Comparison of ENCODE assay signal across 8 mouse cellular contexts in the genomic region with DNA sequence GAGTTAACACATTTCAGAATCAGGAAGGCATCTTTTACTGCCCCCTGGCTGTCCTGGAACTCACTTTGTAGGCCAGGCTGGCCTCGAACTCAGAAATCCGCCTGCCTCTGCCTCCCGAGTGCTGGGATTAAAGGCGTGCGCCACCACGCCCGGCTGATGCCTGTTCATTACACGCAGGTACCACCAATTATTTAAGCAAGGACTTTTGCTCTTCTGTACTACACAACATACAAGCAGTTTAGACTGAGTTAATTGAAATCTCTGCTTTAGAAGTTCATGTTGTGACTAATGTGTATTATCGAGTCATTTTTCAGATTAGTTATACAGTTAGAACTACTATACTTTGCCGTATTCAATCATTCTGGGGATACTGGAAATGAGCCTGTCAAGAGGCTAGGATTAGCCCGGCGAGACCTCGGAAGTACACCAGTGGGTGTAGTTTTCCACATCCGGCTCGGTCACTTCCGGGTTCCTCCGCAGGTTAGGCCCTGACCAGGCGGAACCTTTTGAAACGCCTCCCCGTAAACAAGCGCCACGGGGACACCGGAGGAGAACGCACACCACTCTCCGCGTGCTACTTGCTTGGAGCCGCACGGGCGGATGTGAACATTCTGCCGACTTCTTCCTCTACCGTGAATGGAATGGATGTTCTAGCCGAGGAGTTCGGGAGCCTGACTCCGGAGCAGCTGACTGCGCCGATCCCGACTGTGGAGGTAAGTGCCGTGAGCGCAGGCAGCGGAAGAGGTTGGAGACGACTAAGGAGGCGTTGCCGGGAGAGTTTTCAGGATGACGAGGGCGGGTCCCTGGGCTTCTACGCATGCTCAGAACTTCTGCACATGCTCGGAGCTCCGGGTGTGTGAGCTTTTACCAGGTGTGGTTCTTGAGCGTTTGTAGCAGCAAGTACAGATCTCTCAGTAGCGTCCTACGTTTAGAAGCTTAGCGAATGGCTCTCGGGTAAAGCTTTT. TPM values are rescaled to one million over a fixed set of nuclear protein-coding genes. Genes with fewer than 3 reads are reported as not detected.
DNase-seq lines count a peak whose midpoint lies in the region; ATAC-seq and TF ChIP-seq lines count a peak whose summit lies in the region.

A gene (plus strand): TSS at position 467 of the 965 bp plus-strand sequence.

- no peaks in the 10 kb centered on the region for H3K27me3 ChIP-seq in embryonic facial prominence, embryonic 14.5 days (replicated peaks; ENCODE audit: control insufficient read depth, insufficient read depth, low read length)
- H3K27me3 ChIP-seq in heart, adult 2 months (ENCODE audit: control insufficient read depth, insufficient read depth, low read length) = no peaks in the 10 kb centered on the region
- H3K27me3 ChIP-seq in limb, embryonic 13.5 days = no peaks in the 10 kb centered on the region
- H3K27me3 ChIP-seq in midbrain, embryonic 16.5 days (ENCODE audit: control insufficient read depth, insufficient read depth, low read depth, low read length) = no peaks in the 10 kb centered on the region

- DNase-seq in 3T3-L1 (ENCODE audit: low read depth, low spot score) = peak; percentile 96
- DNase-seq in adrenal gland, postnatal 4 days (ENCODE audit: low spot score in 2 of 2) = peak; percentile 76 to 86
- peak; percentile 98 for DNase-seq in embryonic facial prominence, embryonic 14.5 days (ENCODE audit: low spot score)
- DNase-seq in heart, adult 2 months = peak; percentile 93 to 95
- peak; percentile 95 to 96 for DNase-seq in kidney, adult 8-10 months
- DNase-seq in spleen, postnatal 10 days (ENCODE audit: low spot score in 2 of 2) = peak; percentile 87 to 92

- peak within 1 kb of the TSS; percentile 69 for H3K4me3 ChIP-seq in embryonic facial prominence, embryonic 14.5 days (ENCODE audit: low read depth, low read length)
- H3K4me3 ChIP-seq in heart, adult 2 months = peak within 1 kb of the TSS; percentile 70
- H3K4me3 ChIP-seq in limb, embryonic 13.5 days = peak within 1 kb of the TSS; percentile 57
- peak within 1 kb of the TSS; percentile 77 for H3K4me3 ChIP-seq in midbrain, embryonic 16.5 days (ENCODE audit: low read depth, low read length)

- 8% methylated on average over 53 of the region's 53 CpGs for WGBS in embryonic facial prominence, embryonic 14.5 days
- WGBS in heart, adult 2 months = 5% methylated on average over 53 of the region's 53 CpGs
- 7% methylated on average over 53 of the region's 53 CpGs for WGBS in limb, embryonic 13.5 days
- WGBS in midbrain, embryonic 16.5 days = 7% methylated on average over 53 of the region's 53 CpGs

- peak within 1 kb of the TSS; percentile 73 for H3K9ac ChIP-seq in embryonic facial prominence, embryonic 14.5 days (ENCODE audit: low read depth, low read length)
- H3K9ac ChIP-seq in heart, adult 2 months (ENCODE audit: low read depth, low read length) = peak within 1 kb of the TSS; percentile 73
- H3K9ac ChIP-seq in limb, embryonic 13.5 days = peak within 1 kb of the TSS; percentile 74
- H3K9ac ChIP-seq in midbrain, embryonic 16.5 days (ENCODE audit: low read depth, low read length) = peak within 1 kb of the TSS; percentile 79

- peak; percentile 97 for ATAC-seq in embryonic facial prominence, embryonic 14.5 days (ENCODE audit: low read depth)
- peak; percentile 96 for ATAC-seq in limb, embryonic 13.5 days (ENCODE audit: low FRiP score, low read depth)
- peak; percentile 99 for ATAC-seq in midbrain, embryonic 16.5 days

- TF ChIP-seq CTCF in heart, adult 2 months (IDR thresholded peaks at IDR 0.05) = peak; percentile 31

- H3K27ac ChIP-seq in embryonic facial prominence, embryonic 14.5 days (replicated peaks; ENCODE audit: low read depth, low read length) = peak within 1 kb of the TSS; percentile 96
- H3K27ac ChIP-seq in heart, adult 2 months = peak within 1 kb of the TSS; percentile 98
- H3K27ac ChIP-seq in limb, embryonic 13.5 days = peak within 1 kb of the TSS; percentile 92
- peak within 1 kb of the TSS; percentile 95 for H3K27ac ChIP-seq in midbrain, embryonic 16.5 days (ENCODE audit: low read length)

- no peaks in the 10 kb centered on the region for H3K4me1 ChIP-seq in embryonic facial prominence, embryonic 14.5 days (ENCODE audit: control insufficient read depth, insufficient read depth, low read length)
- no peaks in the 10 kb centered on the region for H3K4me1 ChIP-seq in heart, adult 2 months (ENCODE audit: control insufficient read depth, insufficient read depth, low read length)
- peaks cover 11% of the 10 kb centered on the region for H3K4me1 ChIP-seq in limb, embryonic 13.5 days
- peaks cover 11% of the 10 kb centered on the region for H3K4me1 ChIP-seq in midbrain, embryonic 16.5 days (ENCODE audit: control insufficient read depth, insufficient read depth, low read length)

- intact Hi-C loops in heart, adult 2 months (cut with DNase I) = loop anchor here (2.0 to 5.0 kb wide), 3 partner anchors 45 to 107 kb away; a partner anchor contains a TSS

- H3K4me2 ChIP-seq in embryonic facial prominence, embryonic 14.5 days (ENCODE audit: low read depth, low read length) = peak within 1 kb of the TSS; percentile 79
- peak within 1 kb of the TSS; percentile 81 for H3K4me2 ChIP-seq in limb, embryonic 13.5 days (replicated peaks)
- H3K4me2 ChIP-seq in midbrain, embryonic 16.5 days (ENCODE audit: low read length) = peak within 1 kb of the TSS; percentile 73

- TF ChIP-seq EP300 in heart, adult 2 months (IDR thresholded peaks at IDR 0.05; ENCODE audit: insufficient read depth, low read depth, low read length) = peak; percentile 67; the same call in 1 of the 2 replicates

- H3K36me3 ChIP-seq in embryonic facial prominence, embryonic 14.5 days (ENCODE audit: control insufficient read depth, insufficient read depth, low read length) = peaks cover under 1% of the 10 kb centered on the region; the same call in 1 of the 2 replicates
- peaks cover 3% of the 10 kb centered on the region; the same call in 1 of the 2 replicates for H3K36me3 ChIP-seq in heart, adult 2 months (ENCODE audit: control insufficient read depth, insufficient read depth, low read length)
- no peaks in the 10 kb centered on the region for H3K36me3 ChIP-seq in limb, embryonic 13.5 days
- H3K36me3 ChIP-seq in midbrain, embryonic 16.5 days (ENCODE audit: control insufficient read depth, insufficient read depth, low read length) = no peaks in the 10 kb centered on the region

- no peaks in the 10 kb centered on the region for H3K9me3 ChIP-seq in embryonic facial prominence, embryonic 14.5 days (ENCODE audit: control insufficient read depth, low read length)
- no peaks in the 10 kb centered on the region for H3K9me3 ChIP-seq in limb, embryonic 13.5 days
- no peaks in the 10 kb centered on the region for H3K9me3 ChIP-seq in midbrain, embryonic 16.5 days (replicated peaks; ENCODE audit: control insufficient read depth, low read length, poor library complexity, severe bottlenecking)

- TF ChIP-seq POLR2A in heart, adult 2 months (IDR thresholded peaks at IDR 0.05; ENCODE audit: insufficient read depth, low read depth, low read length) = peak; percentile 92

- no peaks in the 10 kb centered on the region for H3K79me2 ChIP-seq in heart, adult 2 months (replicated peaks; ENCODE audit: control insufficient read depth, insufficient read depth, low read length)

RNA-seq across cellular contexts. Expression of the gene that starts here (rescaled TPM):
- total RNA-seq in adrenal gland, postnatal 4 days (2021) = 10 to 100 TPM; 28.5 to 31.6 TPM
- 10.9 and 15.7 TPM in 2 replicates for polyA plus RNA-seq in embryonic facial prominence, embryonic 14.5 days (2014; fragmentation: Nextera tagmentation; extraction: Ambion mirVana)
- total RNA-seq in heart, adult 2 months (2021) = 10 to 100 TPM in 1 of 2 experiments, 1 to 10 TPM in 1; 8.9 to 10.9 TPM
- 3.0 and 5.1 TPM in 2 replicates for polyA plus RNA-seq in heart, adult 2 months (2012; rRNA removed)
- 15.4 and 16.0 TPM in 2 replicates for polyA plus RNA-seq in limb, embryonic 13.5 days (2015; fragmentation: Nextera tagmentation; extraction: Ambion mirVana)
- polyA plus RNA-seq in midbrain, embryonic 16.5 days (2015; fragmentation: Nextera tagmentation; extraction: Ambion mirVana) = 13.9 and 14.7 TPM in 2 replicates

Comparison
In these comparisons a context has a peak if more than half of its experiments do, and no peak if none do; other contexts are left out.
1. Peak in every context shown above with its lines: DNase-seq, ATAC-seq, H3K4me3 ChIP-seq and H3K27ac ChIP-seq.